Mouse (Mus musculus) embryonic stem cell, embryonic (primary cell): ENCODE results near the gene Pml.

Experiments
- CTCF ChIA-PET, 4 experiments: fragments of 300-600 bp in 2 of 4; fragments of 350-600 bp in 2 of 4; sonication (Branson Sonifier 250); formaldehyde crosslinking; loops; one replicate each; lab custom pipeline; 2022; ENCODE audit warnings: inconsistent platforms in 2 of 4; lab: Charles Lee
- POLR2A ChIA-PET, 4 experiments: fragments of 300-600 bp in 2 of 4; fragments of 350-600 bp in 2 of 4; sonication (Branson Sonifier 250); formaldehyde crosslinking; loops; one replicate each; lab custom pipeline; 2022; ENCODE audit warnings: antibody characterized with exemption in 4 of 4, inconsistent platforms in 1 of 4; lab: Charles Lee

The Pml gene

GRCm38 (mm10) chr9:58276346-58276745, 26.8 kb upstream of the Pml start:
- POLR2A ChIA-PET, result interaction anchor here (0.6 to 21.3 kb wide), 37 partner anchors 9 to 1383 kb away, joined by 3 to 458 read pairs (median 9); partner anchors contain the start of genes Pml (in 3 of the 4), Nptn (in 2 of the 4), Stoml1 (in 2 of the 4) and Islr (in 1 of the 4)

DNA sequence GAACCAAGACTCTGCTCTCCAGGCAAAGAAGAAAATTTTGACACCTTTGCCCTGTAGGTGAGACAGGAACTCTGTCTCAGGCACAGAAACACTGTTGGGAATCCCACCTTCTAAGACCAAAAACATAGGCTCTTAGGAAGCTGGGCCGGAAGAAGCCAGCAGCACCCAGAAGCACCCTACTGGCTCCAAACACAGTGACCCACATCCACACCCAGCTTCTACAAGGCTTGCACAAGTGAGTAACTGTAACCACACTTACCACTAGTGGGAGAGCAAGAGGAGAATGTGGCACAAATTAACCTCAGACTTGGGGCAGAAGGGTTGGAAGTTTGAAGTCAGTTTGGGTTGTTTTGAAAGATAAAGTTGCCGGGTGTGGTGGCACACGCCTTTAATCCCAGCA, 26.2 kb upstream of the Pml start:
- CTCF ChIA-PET, result interaction anchor here in 3 of 4 experiments (0.6 to 1.9 kb wide), 9 partner anchors 10 to 80 kb away, joined by 3 to 11 read pairs (median 4); partner anchors contain the start of genes Pml (in 2 of the 3) and Stoml1 (in 1 of the 3)

More at GRCm38 (mm10) chr9:58276346-58276745, 26.8 kb upstream of the Pml start:
- CTCF ChIA-PET, result interaction anchor here in 1 of 4 experiments (1.8 kb wide), 1 partner anchor 26 kb away, joined by 4 read pairs; the partner anchor contains the start of gene Pml

DNA sequence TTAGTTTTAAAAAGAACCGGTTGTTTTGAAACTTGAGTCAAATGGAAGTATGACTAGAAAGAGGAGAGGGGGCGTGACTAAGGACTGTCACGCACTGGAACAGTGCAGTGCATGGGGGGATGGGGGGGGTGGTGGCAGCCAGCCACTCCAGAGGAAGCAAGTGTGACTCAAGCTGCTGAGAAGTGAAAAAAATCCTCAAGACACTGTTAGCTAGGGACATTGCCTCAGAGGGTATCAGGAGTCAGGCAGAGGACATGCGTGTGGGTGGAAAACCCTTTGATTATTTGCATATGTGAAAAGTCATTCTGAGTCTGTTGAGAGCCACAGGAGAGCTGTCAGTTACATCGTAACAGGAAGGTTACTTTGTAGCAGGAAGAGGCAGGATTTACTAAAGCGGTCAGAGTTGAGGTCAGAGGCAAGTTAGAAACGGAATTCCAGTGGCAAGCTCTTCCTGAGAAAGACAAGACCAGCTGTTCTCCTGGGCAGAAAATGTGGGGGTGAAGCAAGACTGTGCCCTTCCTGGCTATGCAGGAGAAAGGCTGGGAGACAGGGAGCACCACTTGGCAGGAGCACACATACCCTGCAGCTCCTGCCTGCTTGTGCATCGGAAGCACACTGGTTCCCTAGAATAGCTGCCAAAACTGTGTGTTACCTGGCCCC, 25.7 kb upstream of the Pml start:
- CTCF ChIA-PET, result interaction anchor here in 3 of 4 experiments (0.6 to 1.9 kb wide), 13 partner anchors 9 to 237 kb away, joined by 3 to 11 read pairs (median 4); partner anchors contain the start of genes Pml (in 2 of the 3) and Stoml1 (in 2 of the 3)
- POLR2A ChIA-PET, result interaction anchor here (0.6 to 21.3 kb wide), 62 partner anchors 6 to 1016 kb away, joined by 3 to 458 read pairs (median 6); partner anchors contain the start of genes Pml (in 4 of the 4), Stoml1 (in 3 of the 4), Adpgk (in 1 of the 4) and Cox5a (in 1 of the 4)

More for the DNA sequence above, 26.2 kb upstream of the Pml start:
- POLR2A ChIA-PET, result interaction anchor here (0.6 to 21.3 kb wide), 56 partner anchors 6 to 1016 kb away, joined by 3 to 458 read pairs (median 7); partner anchors contain the start of genes Pml (in 4 of the 4), Stoml1 (in 3 of the 4), Nptn (in 2 of the 4) and Adpgk (in 1 of the 4)

DNA sequence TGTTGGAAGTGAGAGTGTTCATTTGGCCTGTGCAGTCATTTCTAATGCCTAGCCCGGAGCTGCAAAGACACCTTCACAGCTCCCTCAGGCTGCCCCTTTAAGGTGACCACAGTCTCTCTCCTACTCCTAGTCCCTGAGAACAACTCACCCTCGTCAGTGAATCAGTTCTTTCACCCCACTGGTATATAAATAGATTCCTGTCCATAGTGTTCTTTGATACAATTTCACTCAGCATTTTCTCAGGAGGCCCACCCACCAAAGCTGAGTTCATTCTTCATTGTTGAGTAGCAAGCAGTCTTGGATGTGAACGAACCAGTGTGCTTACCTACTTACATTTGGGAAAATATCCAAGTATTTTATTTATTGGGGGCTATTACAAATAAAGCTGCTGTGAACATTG, 25.0 kb upstream of the Pml start:
- POLR2A ChIA-PET, result interaction anchor here (0.6 to 21.3 kb wide), 57 partner anchors 7 to 1017 kb away, joined by 3 to 458 read pairs (median 7); partner anchors contain the start of genes Pml (in 4 of the 4), Stoml1 (in 3 of the 4), Adpgk (in 1 of the 4) and Cox5a (in 1 of the 4)
- CTCF ChIA-PET, result interaction anchor here in 3 of 4 experiments (0.9 to 5.0 kb wide), 9 partner anchors 6 to 236 kb away, joined by 3 to 65 read pairs (median 4); partner anchors contain the start of genes Pml (in 2 of the 3) and Stoml1 (in 1 of the 3)

GRCm38 (mm10) chr9:58274101-58274604, 24.6 kb upstream of the Pml start:
- ChIA-PET CTCF (interaction anchor here in 3 of 4 experiments (0.9 to 5.0 kb wide), 5 partner anchors 7 to 236 kb away, joined by 3 to 65 read pairs (median 3); partner anchors contain the start of gene Pml (in 2 of the 3)), POLR2A (interaction anchor here (0.6 to 21.3 kb wide), 41 partner anchors 7 to 363 kb away, joined by 3 to 458 read pairs (median 9); partner anchors contain the start of genes Pml (in 4 of the 4), Stoml1 (in 3 of the 4), Nptn (in 1 of the 4) and Ubl7 (in 1 of the 4))

DNA sequence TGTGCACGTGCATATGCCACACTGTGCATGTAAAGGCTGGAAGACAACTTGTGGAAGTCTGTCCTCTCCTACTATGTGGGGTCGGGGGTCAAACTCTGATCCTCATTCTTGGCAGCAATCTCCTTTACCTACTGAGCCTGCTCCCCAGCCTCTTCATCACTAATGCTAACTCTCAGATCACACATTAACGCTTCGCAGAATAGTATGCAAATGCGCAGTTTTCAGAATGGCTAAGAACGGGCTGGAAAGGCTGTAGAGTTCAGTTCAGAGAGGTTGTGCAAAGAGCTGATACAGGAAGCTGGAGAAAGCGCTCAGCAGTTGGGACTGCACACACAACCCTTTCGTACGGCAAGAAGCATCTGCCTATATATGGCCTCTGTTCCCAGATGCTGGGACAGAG, 23.3 kb upstream of the Pml start:
- CTCF ChIA-PET, result interaction anchor here in 3 of 4 experiments (0.6 to 5.0 kb wide), 6 partner anchors 8 to 227 kb away, joined by 3 to 65 read pairs (median 4); partner anchors contain the start of gene Pml (in 1 of the 3)

GRCm38 (mm10) chr9:58272068-58272541, 22.5 kb upstream of the Pml start:
- ChIA-PET POLR2A (interaction anchor here (0.5 to 21.3 kb wide), 39 partner anchors 7 to 1019 kb away, joined by 3 to 458 read pairs (median 6); partner anchors contain the start of genes Pml (in 3 of the 4), Stoml1 (in 2 of the 4), Adpgk (in 1 of the 4) and Nptn (in 1 of the 4)), CTCF (interaction anchor here in 3 of 4 experiments (0.6 to 5.0 kb wide), 9 partner anchors 8 to 207 kb away, joined by 3 to 65 read pairs (median 4); partner anchors contain the start of gene Pml (in 1 of the 3))

More for the DNA sequence above, 23.3 kb upstream of the Pml start:
- POLR2A ChIA-PET, result interaction anchor here in 3 of 4 experiments (0.5 to 21.3 kb wide), 41 partner anchors 7 to 1244 kb away, joined by 3 to 458 read pairs (median 7); partner anchors contain the start of genes Pml (in 3 of the 3), Stoml1 (in 2 of the 3), Adpgk (in 1 of the 3) and Nptn (in 1 of the 3)

- POLR2A ChIA-PET, result interaction anchor here (0.6 to 21.3 kb wide), 26 partner anchors 8 to 707 kb away, joined by 3 to 458 read pairs (median 16); partner anchors contain the start of genes Pml (in 3 of the 4), Stoml1 (in 2 of the 4) and Nptn (in 1 of the 4)
- CTCF ChIA-PET, result interaction anchor here in 3 of 4 experiments (0.5 to 5.0 kb wide), 9 partner anchors 9 to 230 kb away, joined by 3 to 65 read pairs (median 6); partner anchors contain the start of gene Pml (in 1 of the 3)
These were observed 22.0 kb upstream of the Pml start for GRCm38 (mm10) chr9:58271551-58271950.

GRCm38 (mm10) chr9:58271109-58271508, 21.5 kb upstream of the Pml start:
- ChIA-PET CTCF (interaction anchor here in 3 of 4 experiments (0.5 to 5.0 kb wide), 8 partner anchors 10 to 229 kb away, joined by 4 to 65 read pairs (median 6); partner anchors contain the start of gene Loxl1 (in 1 of the 3)), POLR2A (interaction anchor here (0.6 to 21.3 kb wide), 21 partner anchors 9 to 707 kb away, joined by 3 to 458 read pairs (median 19); partner anchors contain the start of genes Pml (in 1 of the 4) and Stoml1 (in 1 of the 4))

GRCm38 (mm10) chr9:58270081-58270480, 20.5 kb upstream of the Pml start:
- ChIA-PET POLR2A (interaction anchor here (0.5 to 21.3 kb wide), 25 partner anchors 9 to 312 kb away, joined by 3 to 458 read pairs (median 4); partner anchors contain the start of genes Pml (in 2 of the 4), Stoml1 (in 2 of the 4) and Nptn (in 1 of the 4)), CTCF (interaction anchor here in 2 of 4 experiments (0.6 to 5.0 kb wide), 7 partner anchors 11 to 224 kb away, joined by 3 to 65 read pairs (median 4); partner anchors contain the start of gene Pml (in 1 of the 2))

DNA sequence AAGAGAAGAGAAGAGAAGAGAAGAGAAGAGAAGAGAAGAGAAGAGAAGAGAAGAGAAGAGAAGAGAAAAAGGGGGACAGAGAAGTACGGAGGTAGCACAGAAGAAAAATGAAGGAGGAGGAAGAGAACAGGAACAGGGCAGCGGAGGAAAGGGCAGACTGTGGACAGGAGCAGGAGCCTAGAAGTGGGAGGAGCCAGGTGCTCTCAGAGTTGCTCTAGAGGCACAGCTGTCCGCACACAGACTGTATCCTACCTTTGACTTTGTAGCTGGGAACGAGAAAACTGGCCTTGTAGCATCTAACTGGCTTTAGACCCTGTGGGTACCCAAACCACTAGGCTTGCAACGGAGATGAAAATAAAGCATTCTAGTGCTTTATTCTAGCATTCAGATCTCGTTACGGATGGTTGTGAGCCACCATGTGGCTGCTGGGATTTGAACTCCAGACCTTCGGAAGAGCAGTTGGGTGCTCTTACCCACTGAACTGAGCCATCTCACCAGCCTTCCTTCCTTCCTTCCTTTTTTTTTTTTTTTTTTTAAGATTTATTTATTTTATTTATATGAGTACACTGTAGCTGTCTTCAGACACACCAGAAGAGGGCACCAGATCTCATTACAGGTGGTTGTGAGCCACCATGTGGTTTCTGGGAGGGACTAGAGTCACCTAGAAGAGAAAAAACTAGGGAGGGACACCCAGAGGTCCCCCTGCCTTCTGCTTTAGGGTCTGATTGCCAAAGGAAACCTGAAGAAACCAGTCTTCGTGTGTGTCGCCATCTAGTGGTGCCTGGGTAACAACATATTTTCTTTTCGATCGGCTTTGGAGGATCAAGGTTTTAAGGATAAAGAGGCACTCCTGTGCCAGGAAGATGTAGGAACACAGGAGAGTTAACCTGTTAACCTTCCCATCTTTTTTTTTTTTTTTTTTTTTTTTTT, 19.1 kb upstream of the Pml start:
- ChIA-PET POLR2A (interaction anchor here (0.6 to 4.5 kb wide), 18 partner anchors 7 to 59 kb away, joined by 3 to 68 read pairs (median 6); partner anchors contain the start of genes Stoml1 (in 2 of the 4) and Pml (in 1 of the 4)), CTCF (interaction anchor here (0.5 to 3.8 kb wide), 30 partner anchors 9 to 1660 kb away, joined by 3 to 18 read pairs (median 5); partner anchors contain the start of genes Stoml1 (in 2 of the 4), Islr (in 1 of the 4), Islr2 (in 1 of the 4) and Pml (in 1 of the 4))

GRCm38 (mm10) chr9:58267046-58267445, 17.5 kb upstream of the Pml start:
- ChIA-PET CTCF (interaction anchor here (0.5 to 3.8 kb wide), 13 partner anchors 11 to 624 kb away, joined by 3 to 18 read pairs (median 4); partner anchors contain the start of genes Stoml1 (in 2 of the 4), Islr (in 1 of the 4), Islr2 (in 1 of the 4) and Pml (in 1 of the 4)), POLR2A (interaction anchor here (0.6 to 4.5 kb wide), 24 partner anchors 8 to 315 kb away, joined by 3 to 68 read pairs (median 6); partner anchors contain the start of genes Pml (in 2 of the 4), Nptn (in 1 of the 4) and Stoml1 (in 1 of the 4))

GRCm38 (mm10) chr9:58266571-58267011, 17.0 kb upstream of the Pml start:
- POLR2A ChIA-PET, result interaction anchor here (0.6 to 4.5 kb wide), 27 partner anchors 7 to 316 kb away, joined by 3 to 68 read pairs (median 6); partner anchors contain the start of genes Pml (in 2 of the 4), Stoml1 (in 2 of the 4) and Nptn (in 1 of the 4)
- CTCF ChIA-PET, result interaction anchor here (0.6 to 3.8 kb wide), 13 partner anchors 9 to 263 kb away, joined by 3 to 18 read pairs (median 4); partner anchors contain the start of genes Stoml1 (in 2 of the 4), Islr (in 1 of the 4), Islr2 (in 1 of the 4) and Pml (in 1 of the 4)

DNA sequence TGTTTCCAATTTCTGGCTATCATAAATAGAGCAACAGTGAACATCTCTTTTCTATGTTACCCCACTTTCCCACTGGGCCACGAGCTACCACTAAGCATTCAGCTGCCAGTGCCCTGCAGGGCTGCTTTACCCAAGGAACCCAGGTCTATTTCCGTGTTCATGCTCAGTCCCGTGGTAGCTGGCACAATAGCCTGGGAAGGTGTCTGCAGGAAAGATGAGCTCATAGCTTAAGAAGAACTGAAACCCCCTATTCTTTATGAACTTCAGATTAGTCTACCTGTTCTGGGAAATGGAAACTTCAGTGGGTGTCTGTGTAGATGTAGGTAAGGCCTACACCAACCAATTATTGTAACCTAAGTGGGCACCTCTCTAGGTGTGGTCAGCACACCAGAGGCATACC, 15.8 kb upstream of the Pml start:
- POLR2A ChIA-PET, result interaction anchor here in 3 of 4 experiments (0.7 to 4.5 kb wide), 18 partner anchors 8 to 190 kb away, joined by 3 to 68 read pairs (median 7); partner anchors contain the start of genes Stoml1 (in 3 of the 3) and Pml (in 2 of the 3)

More for the DNA sequence above, 15.8 kb upstream of the Pml start:
- CTCF ChIA-PET, result interaction anchor here (0.5 to 3.8 kb wide), 8 partner anchors 12 to 603 kb away, joined by 3 to 25 read pairs (median 4); partner anchors contain the start of genes Pml (in 1 of the 4) and Stoml1 (in 1 of the 4)
